Mouse (Mus musculus): ENCODE data around the gene Pid1.
"Not testable (repeated sequence)": the region's sequence is repeated elsewhere in the genome, so short reads cannot be mapped to it uniquely, and the experiment has no call there.

Pid1 gene

DNA sequence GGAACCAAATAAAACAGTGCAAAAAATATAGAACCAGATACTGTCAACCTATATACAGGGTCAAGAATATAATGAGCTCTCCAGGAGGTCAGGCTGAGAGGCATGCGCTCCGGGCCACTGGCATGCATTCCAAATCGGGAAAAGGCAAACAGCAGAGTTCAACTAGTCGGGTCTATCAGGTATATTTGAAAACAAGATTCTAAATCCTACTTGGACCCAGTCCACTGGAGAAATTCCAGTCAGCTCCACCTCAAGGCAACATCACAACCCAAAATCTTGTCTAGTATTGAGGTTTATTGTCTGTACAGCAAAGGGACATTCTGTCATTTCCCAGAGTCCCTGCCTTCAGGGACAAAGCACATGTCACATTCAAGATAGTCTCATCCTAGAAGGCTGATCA, 91.0 kb downstream of the Pid1 start:
- DNase-seq (ENCODE audit: low read depth, low spot score): no peak

DNA sequence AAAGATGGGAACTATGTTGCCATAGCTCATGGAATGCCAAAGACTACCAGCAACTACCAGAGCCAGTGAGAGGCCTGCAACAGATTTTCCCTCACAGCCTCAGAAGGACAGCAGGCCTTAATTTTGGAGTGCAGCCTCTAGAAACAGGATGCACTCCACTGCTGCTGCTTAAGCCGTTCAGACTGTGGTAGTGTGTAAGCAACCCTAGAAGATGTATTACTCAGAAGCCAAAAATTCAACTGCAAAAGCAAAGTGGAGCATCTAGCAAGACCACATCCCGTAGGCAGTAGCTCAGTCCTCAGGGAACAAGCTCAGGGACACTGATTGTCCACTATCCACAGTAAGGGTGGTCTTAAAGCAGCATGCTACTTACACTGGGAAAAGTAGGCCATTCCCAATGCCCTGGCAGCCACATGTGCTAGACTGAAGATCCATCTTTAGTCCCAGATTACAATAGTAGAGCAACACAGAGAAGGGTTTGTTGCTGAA, 92.2 kb downstream of the Pid1 start:
- no peak for DNase-seq (ENCODE audit: low read depth, low spot score)

- no peak for DNase-seq (ENCODE audit: low read depth, low spot score)
Measured at GRCm38 (mm10) chr1:84257656-84258055, 106.3 kb downstream of the Pid1 start.

DNA sequence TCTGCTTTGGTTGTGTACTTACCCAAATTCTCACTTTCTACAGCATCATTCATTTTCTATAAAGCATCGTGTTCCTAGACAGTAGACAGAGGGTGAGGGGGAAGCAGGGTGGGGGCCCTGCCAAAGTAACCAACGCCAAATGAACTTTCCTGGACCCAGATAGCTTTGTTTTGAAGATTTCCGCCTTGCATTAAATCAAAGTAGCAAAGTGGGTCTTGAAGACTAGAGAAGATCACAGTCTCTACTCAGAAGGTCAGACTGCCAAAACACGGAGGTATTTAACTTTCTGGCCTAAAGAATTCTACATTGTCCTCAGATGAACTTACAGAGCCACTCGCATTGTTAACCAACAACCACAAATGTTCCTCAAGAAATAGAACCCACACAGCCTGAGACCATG, 109.6 kb downstream of the Pid1 start:
- DNase-seq (ENCODE audit: low read depth, low spot score): no peak

DNA sequence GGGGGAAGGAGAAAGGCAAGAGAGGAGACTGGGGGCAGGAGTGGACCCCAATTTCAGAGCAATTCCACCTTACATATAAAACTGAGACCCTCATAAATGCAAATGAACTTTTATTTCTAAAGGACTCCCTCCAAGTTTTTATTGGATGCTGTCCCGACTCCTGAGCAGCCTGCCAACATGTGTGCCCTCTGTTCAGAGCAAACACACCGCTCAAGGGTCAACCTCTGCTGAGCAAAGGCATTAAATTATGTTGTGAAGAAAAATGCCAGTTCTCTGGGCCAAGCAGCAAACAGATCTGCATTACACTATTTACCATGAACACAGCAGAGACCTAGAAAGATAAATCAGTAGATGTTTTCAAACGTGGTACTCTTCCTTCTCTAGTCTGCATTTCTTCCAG, 110.1 kb downstream of the Pid1 start:
- peak; percentile 2 for DNase-seq (ENCODE audit: low read depth, low spot score)

- DNase-seq (ENCODE audit: low read depth, low spot score): no peak
Measured at GRCm38 (mm10) chr1:84251205-84251604, 112.8 kb downstream of the Pid1 start.

DNA sequence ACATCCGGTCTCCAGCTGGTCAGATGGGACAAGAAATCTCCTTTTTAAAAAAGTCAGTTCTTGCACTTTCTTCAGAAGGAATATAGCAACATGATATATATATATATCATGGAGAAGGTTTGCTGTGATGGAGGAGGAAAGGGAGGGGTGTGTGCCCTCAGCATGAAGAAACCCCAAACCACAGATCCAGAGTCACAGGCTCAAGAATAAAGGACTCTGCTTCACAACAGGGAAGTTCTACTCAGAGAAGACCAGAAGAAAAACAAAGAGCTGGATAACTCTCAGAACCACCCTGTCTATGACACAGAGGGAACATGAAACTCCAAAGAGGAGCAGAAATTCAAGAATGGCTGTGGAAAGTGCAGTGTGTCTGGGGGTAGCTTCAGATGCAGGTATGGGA, 113.2 kb downstream of the Pid1 start:
- DNase-seq (ENCODE audit: low read depth, low spot score): no peak

GRCm38 (mm10) chr1:84249772-84250338, 114.1 kb downstream of the Pid1 start:
- no peak for DNase-seq (ENCODE audit: low read depth, low spot score)

- no peak for DNase-seq (ENCODE audit: low read depth, low spot score)
Measured at GRCm38 (mm10) chr1:84247111-84247510, 116.9 kb downstream of the Pid1 start.

DNA sequence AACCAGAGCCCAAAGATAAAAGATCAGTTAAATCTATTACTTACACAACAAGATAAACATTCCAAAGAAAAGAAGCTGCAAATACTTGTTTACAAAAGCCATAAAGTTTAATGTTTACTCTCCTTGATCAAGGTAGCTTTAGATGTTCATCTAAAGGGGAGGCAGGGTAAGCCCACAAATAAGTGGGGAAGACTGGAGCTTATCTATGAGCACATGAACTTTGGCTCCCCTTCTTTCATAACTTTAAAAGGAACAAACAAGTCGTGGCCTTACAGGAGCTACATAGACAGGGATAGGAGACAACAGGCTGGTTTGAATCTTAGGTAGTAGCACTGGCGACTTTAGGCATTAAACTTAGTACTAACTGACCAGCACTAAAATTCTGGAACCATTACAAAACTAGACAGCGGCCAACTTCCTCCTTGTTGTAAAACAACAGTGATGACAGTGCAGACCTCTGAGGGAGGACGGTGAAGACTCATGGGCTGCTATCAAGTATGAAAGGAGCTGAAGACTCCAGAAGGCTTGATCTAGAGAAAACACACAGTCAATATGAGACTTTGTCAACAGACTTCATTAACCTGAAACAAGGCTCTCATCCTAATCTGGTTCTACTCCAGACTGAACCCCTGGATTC, 122.7 kb downstream of the Pid1 start:
- DNase-seq (ENCODE audit: low read depth, low spot score): no peak

- no peak for DNase-seq (ENCODE audit: low read depth, low spot score)
Measured at GRCm38 (mm10) chr1:84240203-84240602, 123.8 kb downstream of the Pid1 start.

DNA sequence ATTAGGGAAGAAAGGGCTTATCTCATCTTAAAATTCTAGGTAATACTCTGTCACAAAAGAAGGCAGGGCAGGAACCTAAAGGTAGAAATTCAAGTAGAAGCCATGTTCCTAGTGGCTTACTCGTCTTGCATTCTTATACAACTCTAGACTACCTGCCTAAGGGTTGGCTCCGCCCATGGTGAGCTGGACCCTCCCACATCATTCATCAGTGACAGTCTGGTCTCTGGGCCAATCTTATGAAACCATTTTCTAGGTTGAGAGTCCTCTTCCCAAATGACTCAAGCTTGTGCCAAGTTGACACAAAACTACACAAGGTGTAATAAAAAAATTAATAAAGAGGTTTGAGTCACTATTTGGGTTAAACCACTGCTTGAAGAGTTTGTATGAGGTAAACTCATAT, 133.5 kb downstream of the Pid1 start:
- no peak for DNase-seq (ENCODE audit: low read depth, low spot score)

- DNase-seq (ENCODE audit: low read depth, low spot score): no peak
Measured at GRCm38 (mm10) chr1:84225626-84226025, 138.4 kb downstream of the Pid1 start.

DNA sequence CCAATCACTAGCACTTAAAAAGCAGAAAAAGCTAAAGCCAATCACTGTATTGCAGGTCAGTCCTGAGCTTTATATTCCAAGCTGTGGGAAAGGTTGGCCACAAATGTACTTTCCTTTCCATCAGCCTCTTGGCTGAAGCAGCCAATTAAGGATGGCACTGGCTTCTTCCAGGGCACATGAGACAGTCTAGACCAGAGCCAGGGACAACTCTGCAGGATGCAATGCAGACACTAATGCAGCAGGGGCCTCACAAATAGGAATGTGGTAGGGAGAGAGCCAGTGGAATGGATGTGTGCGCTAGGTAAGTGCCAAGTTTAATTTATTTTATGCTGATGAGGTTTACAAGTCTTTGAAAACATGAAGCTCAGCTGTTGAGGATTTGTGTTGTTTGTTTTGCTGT, 141.9 kb downstream of the Pid1 start:
- DNase-seq (ENCODE audit: low read depth, low spot score): no peak

DNA sequence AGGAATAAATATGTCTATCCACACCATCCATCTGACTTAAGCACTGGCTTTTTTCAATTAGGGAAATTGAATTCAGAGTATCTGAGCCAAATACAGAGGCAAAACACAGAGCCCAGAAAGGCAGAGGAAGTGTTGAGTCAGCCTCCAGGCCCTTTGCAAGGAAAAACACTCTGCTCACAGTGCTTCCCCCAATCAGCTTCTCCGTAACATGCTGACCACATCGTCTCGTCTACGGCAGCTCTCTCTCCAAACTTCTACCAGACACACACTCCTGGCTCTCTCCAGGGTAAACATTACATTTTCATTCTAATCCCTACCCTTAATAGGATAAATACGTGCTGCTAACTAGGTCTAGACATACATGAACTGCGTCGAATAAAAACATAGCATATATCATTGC, 145.4 kb downstream of the Pid1 start:
- DNase-seq (ENCODE audit: low read depth, low spot score): no peak

GRCm38 (mm10) chr1:84217777-84218176, 146.2 kb downstream of the Pid1 start:
- DNase-seq (ENCODE audit: low read depth, low spot score): no peak

DNA sequence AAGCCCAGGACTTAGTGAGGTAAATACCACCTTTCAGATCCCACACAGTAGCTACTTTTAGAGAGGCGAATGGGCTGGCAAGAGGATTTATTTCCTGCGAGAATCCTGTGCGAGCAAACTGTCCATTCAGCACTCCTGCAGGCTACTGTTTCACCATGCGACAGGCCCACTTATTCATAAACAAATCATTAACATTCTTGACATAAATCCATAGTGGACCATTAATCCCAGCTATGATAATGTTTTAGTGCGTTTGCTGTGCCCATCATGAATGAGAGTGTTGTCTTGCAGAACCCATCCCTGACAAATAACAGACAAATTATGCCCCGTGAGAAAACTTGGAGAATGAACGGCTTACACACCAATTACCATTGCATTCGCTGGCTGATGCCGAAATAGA, 152.5 kb downstream of the Pid1 start:
- DNase-seq (ENCODE audit: low read depth, low spot score): peak; percentile 19

DNA sequence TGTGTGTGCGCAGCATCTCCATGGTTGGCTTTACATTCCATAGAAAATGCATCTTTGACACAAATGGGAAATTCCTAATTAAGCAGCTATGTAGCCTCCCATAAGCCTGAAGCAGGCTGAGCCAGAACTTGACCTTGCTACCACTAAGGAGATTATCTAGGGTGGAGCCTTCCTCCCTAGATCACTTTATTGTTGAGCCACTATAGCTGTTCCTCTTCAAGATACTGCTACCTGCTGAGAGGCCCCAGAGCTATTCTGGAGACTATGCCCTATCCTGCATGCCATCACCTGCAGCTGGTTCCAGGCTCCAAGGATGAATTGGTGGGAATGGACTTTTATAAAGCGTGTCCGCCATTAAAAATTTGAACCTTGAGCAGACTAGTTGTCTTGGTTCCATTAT, 158.2 kb downstream of the Pid1 start:
- DNase-seq (ENCODE audit: low read depth, low spot score): not testable (repeated sequence)

GRCm38 (mm10) chr1:84203494-84203893, 160.5 kb downstream of the Pid1 start:
- no peak for DNase-seq (ENCODE audit: low read depth, low spot score)

DNA sequence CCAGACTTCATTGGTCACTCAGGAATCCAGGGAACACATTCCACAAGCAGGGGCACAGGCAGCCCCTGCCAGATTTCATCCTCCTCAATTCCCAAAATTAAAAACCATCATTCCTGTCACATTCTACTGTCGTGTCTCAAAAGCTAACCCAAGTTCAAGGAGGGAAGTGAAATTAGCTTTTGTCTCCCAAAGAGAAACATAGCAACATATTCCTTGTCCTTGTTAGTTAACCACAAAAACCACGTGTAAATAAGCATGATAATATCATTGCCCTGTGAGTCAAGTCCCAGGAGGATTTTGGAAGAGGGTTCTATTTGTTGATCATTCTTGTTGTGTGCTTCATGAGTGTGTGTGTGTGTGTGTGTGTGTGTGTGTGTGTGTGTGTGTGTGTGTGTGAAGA, 164.1 kb downstream of the Pid1 start:
- no peak for DNase-seq (ENCODE audit: low read depth, low spot score)

DNA sequence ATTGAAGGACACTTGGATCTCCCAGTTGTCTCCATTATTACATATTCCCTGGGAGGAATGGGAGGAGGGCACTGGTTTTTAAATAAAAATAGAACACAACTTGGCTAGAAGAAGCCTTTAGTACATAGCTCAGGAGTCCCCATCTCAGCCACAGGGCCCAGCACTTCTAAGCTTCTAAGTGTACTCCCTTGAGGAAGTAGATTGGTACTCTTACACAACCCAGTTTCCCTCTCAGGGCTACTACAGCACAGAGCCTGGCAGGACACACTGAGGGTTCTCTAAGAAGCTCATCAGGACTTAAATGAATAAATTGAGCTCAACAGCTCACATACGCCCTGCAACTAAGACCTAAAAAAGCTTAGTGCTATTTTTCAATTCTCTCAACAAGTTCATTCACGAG, 165.1 kb downstream of the Pid1 start:
- DNase-seq (ENCODE audit: low read depth, low spot score): no peak

- DNase-seq (ENCODE audit: low read depth, low spot score): no peak
Measured at GRCm38 (mm10) chr1:84192167-84192566, 171.8 kb downstream of the Pid1 start.

DNA sequence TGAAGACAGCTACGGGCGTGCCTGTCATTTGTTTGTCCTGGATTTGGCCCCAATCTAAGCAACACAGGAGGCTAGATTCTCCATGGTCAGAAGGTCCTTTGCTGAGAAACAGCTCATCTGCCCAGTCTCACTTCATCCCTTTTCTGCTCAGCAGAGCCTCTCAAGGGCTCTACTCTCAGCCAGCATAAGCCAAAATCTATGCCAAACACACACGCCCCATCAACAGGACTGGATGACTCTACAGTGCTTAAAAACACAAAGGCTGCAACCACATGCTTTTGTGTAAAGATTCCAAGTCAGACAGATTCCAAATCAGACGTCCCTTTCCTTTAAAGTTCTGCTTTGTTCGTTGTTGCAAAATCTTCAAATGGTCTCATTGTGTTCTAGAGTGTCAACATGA, 174.5 kb downstream of the Pid1 start:
- no peak for DNase-seq (ENCODE audit: low read depth, low spot score)

Measured in mesoderm, embryonic 11.5 days (tissue).